Mouse (Mus musculus) myocyte (in vitro differentiated cells): Measurements from ENCODE around the gene Ncs1. TPM values are rescaled to one million over a fixed set of nuclear protein-coding genes. Genes with fewer than 3 reads are reported as not detected.

ENCODE experiments used
- H3K27me3 ChIP-seq: one replicate; pipeline ENCODE4 v1.6.1; 2011; ENCODE audit not compliant: control insufficient read depth, insufficient read depth, insufficient read length
- H3K36me3 ChIP-seq: one replicate; pipeline ENCODE4 v1.6.1; 2011; ENCODE audit not compliant: control insufficient read depth, insufficient read depth
- H3K4me2 ChIP-seq: one replicate; pipeline ENCODE4 v1.6.1; 2011; ENCODE audit warnings: low read depth, control low read depth
- H3K4me3 ChIP-seq: one replicate; pipeline ENCODE4 v1.5.1; 2011; ENCODE audit warnings: mild to moderate bottlenecking, control low read depth, moderate library complexity
- H3K79me2 ChIP-seq: one replicate; pipeline ENCODE4 v1.6.1; 2011; ENCODE audit not compliant: control insufficient read depth, insufficient read depth
- H3ac ChIP-seq: one replicate; pipeline ENCODE4 v1.6.1; 2011; ENCODE audit not compliant: control insufficient read depth, insufficient read length
- CEBPB ChIP-seq: IDR thresholded peaks from 2 replicates; pipeline ENCODE4 v1.6.1; 2011; ENCODE audit warnings: mild to moderate bottlenecking, moderate library complexity; ENCODE audit not compliant: poor library complexity, insufficient read depth, severe bottlenecking
- E2F4 ChIP-seq: IDR thresholded peaks from one replicate; pipeline ENCODE4 v1.6.1; 2011; ENCODE audit warnings: mild to moderate bottlenecking, control low read depth, moderate library complexity; ENCODE audit not compliant: insufficient read depth
- MAX ChIP-seq: IDR thresholded peaks from one replicate; pipeline ENCODE4 v1.6.1; 2011; ENCODE audit warnings: low read depth, mild to moderate bottlenecking, control low read depth
- MYOD1 ChIP-seq, 3 experiments: IDR thresholded peaks; one replicate each; pipeline ENCODE4 v1.6.1; 2011; ENCODE audit warnings: control low read depth in 2 of 3, low read depth in 2 of 3, mild to moderate bottlenecking in 2 of 3, moderate library complexity in 1 of 3; ENCODE audit not compliant: insufficient read length in 2 of 3, control insufficient read depth in 1 of 3
- MYOG ChIP-seq, 3 experiments: IDR thresholded peaks; one replicate each; pipeline ENCODE4 v1.6.1; 2011; ENCODE audit warnings: control low read depth in 2 of 3, low read depth in 2 of 3, mild to moderate bottlenecking in 2 of 3; ENCODE audit not compliant: insufficient read length in 2 of 3, control insufficient read depth in 1 of 3, insufficient read depth in 1 of 3
- POLR2A ChIP-seq: IDR thresholded peaks from one replicate; pipeline ENCODE4 v1.6.1; 2011; ENCODE audit warnings: low read depth, mild to moderate bottlenecking, control low read depth, moderate library complexity; ENCODE audit not compliant: insufficient read length
- POLR2AphosphoS2 ChIP-seq: IDR thresholded peaks from one replicate; pipeline ENCODE4 v1.6.1; 2011; ENCODE audit warnings: low read depth, control low read depth; ENCODE audit not compliant: insufficient read length
- REST ChIP-seq: IDR thresholded peaks from one replicate; pipeline ENCODE4 v1.6.1; 2011; ENCODE audit warnings: mild to moderate bottlenecking, control low read depth, moderate library complexity; ENCODE audit not compliant: insufficient read depth, insufficient read length
- SRF ChIP-seq: IDR thresholded peaks from one replicate; pipeline ENCODE4 v1.6.1; 2011; ENCODE audit warnings: low read depth; ENCODE audit not compliant: control insufficient read depth, insufficient read length
- TCF12 ChIP-seq: IDR thresholded peaks from one replicate; pipeline ENCODE4 v1.6.1; 2011; ENCODE audit warnings: mild to moderate bottlenecking, control low read depth; ENCODE audit not compliant: poor library complexity, insufficient read depth, severe bottlenecking
- TCF3 ChIP-seq: IDR thresholded peaks from one replicate; pipeline ENCODE4 v1.6.1; 2011; ENCODE audit warnings: low read depth, control low read depth; ENCODE audit not compliant: insufficient read length
- USF1 ChIP-seq: IDR thresholded peaks from one replicate; pipeline ENCODE4 v1.6.1; 2011; ENCODE audit warnings: low read depth, mild to moderate bottlenecking, control low read depth, moderate library complexity
- polyA plus RNA-seq: library from polyadenylated mRNA; unstranded; fragments of >200 nt; fragmentation: generic; extraction: Trizol; gene quantifications from one replicate; pipeline ENCODE4 v1.2.1, GENCODE M21; 2012; ENCODE audit warnings: missing spikeins

The Ncs1 gene
- polyA plus RNA-seq, 1 experiment, result 36.1 TPM

GRCm38 (mm10) chr2:31202956-31203355 lies 42.7 kb upstream of the Ncs1 start:
- TF ChIP-seq USF1 (no peak), CEBPB (no peak), TCF12 (no peak), POLR2A (no peak), MYOG (IDR thresholded peaks at IDR 0.05; ENCODE audit: control insufficient read depth in 1 of 3, insufficient read depth in 1 of 3, insufficient read length in 2 of 3, low read depth in 2 of 3) (no peak), E2F4 (no peak), POLR2AphosphoS2 (no peak), REST (no peak), MAX (no peak), TCF3 (no peak), MYOD1 (IDR thresholded peaks at IDR 0.05; ENCODE audit: control insufficient read depth in 1 of 3, insufficient read length in 2 of 3, low read depth in 2 of 3) (no peak), SRF (no peak)
- no peaks in the 10 kb centered on the region for H3K79me2 ChIP-seq
- H3K27me3 ChIP-seq, result no peaks in the 10 kb centered on the region

GRCm38 (mm10) chr2:31204677-31205076 lies 40.9 kb upstream of the Ncs1 start:
- Histone ChIP-seq H3K27me3 (no peaks in the 10 kb centered on the region), H3K79me2 (no peaks in the 10 kb centered on the region), H3ac (no peak overlapping the region), H3K36me3 (peaks cover 4% of the 10 kb centered on the region), H3K4me3 (no peak overlapping the region), H3K4me2 (no peak overlapping the region)
- TF ChIP-seq MAX (no peak), SRF (no peak)

More at GRCm38 (mm10) chr2:31202956-31203355, 42.7 kb upstream of the Ncs1 start:
- Histone ChIP-seq H3K36me3 (peaks cover 7% of the 10 kb centered on the region), H3K4me3 (no peak overlapping the region), H3K4me2 (no peak overlapping the region), H3ac (no peak overlapping the region)

- Histone ChIP-seq H3K36me3 (peaks cover 3% of the 10 kb centered on the region), H3ac (no peak overlapping the region), H3K79me2 (no peaks in the 10 kb centered on the region), H3K4me3 (no peak overlapping the region), H3K27me3 (no peaks in the 10 kb centered on the region), H3K4me2 (no peak overlapping the region)
- TF ChIP-seq REST, result no peak
- no peak for TF ChIP-seq MYOD1 (IDR thresholded peaks at IDR 0.05; ENCODE audit: control insufficient read depth in 1 of 3, insufficient read length in 2 of 3, low read depth in 2 of 3)
- TF ChIP-seq USF1, result no peak
- no peak for TF ChIP-seq TCF12
- TF ChIP-seq SRF, result no peak
- TF ChIP-seq POLR2AphosphoS2, result no peak
- TF ChIP-seq MYOG (IDR thresholded peaks at IDR 0.05; ENCODE audit: control insufficient read depth in 1 of 3, insufficient read depth in 1 of 3, insufficient read length in 2 of 3, low read depth in 2 of 3), result no peak
- TF ChIP-seq TCF3, result no peak
- no peak for TF ChIP-seq POLR2A
- TF ChIP-seq MAX, result no peak
- TF ChIP-seq E2F4, result no peak
Measured at GRCm38 (mm10) chr2:31206211-31206610, 39.4 kb upstream of the Ncs1 start.

GRCm38 (mm10) chr2:31206882-31207281 lies 38.7 kb upstream of the Ncs1 start:
- TF ChIP-seq REST (no peak), USF1 (no peak), SRF (no peak), MAX (no peak), MYOG (IDR thresholded peaks at IDR 0.05; ENCODE audit: control insufficient read depth in 1 of 3, insufficient read depth in 1 of 3, insufficient read length in 2 of 3, low read depth in 2 of 3) (no peak), MYOD1 (IDR thresholded peaks at IDR 0.05; ENCODE audit: control insufficient read depth in 1 of 3, insufficient read length in 2 of 3, low read depth in 2 of 3) (no peak), CEBPB (no peak), POLR2A (no peak), E2F4 (no peak), TCF12 (no peak), POLR2AphosphoS2 (no peak), TCF3 (no peak)
- H3K36me3 ChIP-seq, result peaks cover 3% of the 10 kb centered on the region

GRCm38 (mm10) chr2:31208544-31209142 lies 37.0 kb upstream of the Ncs1 start:
- H3K4me2 ChIP-seq, result no peak overlapping the region
- H3K27me3 ChIP-seq, result no peaks in the 10 kb centered on the region
- no peak overlapping the region for H3ac ChIP-seq
- TF ChIP-seq SRF (no peak), E2F4 (no peak), MAX (no peak), TCF12 (no peak), MYOG (IDR thresholded peaks at IDR 0.05; ENCODE audit: control insufficient read depth in 1 of 3, insufficient read depth in 1 of 3, insufficient read length in 2 of 3, low read depth in 2 of 3) (no peak), REST (no peak), CEBPB (no peak), TCF3 (no peak)
- peaks cover 3% of the 10 kb centered on the region for H3K36me3 ChIP-seq
- H3K4me3 ChIP-seq, result no peak overlapping the region
- H3K79me2 ChIP-seq, result no peaks in the 10 kb centered on the region

More at GRCm38 (mm10) chr2:31206882-31207281, 38.7 kb upstream of the Ncs1 start:
- H3K4me2 ChIP-seq, result no peak overlapping the region
- no peaks in the 10 kb centered on the region for H3K79me2 ChIP-seq
- H3K4me3 ChIP-seq, result no peak overlapping the region
- no peak overlapping the region for H3ac ChIP-seq
- H3K27me3 ChIP-seq, result no peaks in the 10 kb centered on the region
